Mouse (Mus musculus) gastrocnemius, postnatal 25 days (tissue): ENCODE measurements at regions not wholly inside any gene's neighbourhood (a gene's known extent, or its start where the extent isn't known, plus 50 kb on each side); places are given as distances from the start of the nearest gene placed in this dataset.

Experiments used
- DNase-seq: peaks from one replicate; pipeline ENCODE4 v3.0.0; 2022

DNA sequence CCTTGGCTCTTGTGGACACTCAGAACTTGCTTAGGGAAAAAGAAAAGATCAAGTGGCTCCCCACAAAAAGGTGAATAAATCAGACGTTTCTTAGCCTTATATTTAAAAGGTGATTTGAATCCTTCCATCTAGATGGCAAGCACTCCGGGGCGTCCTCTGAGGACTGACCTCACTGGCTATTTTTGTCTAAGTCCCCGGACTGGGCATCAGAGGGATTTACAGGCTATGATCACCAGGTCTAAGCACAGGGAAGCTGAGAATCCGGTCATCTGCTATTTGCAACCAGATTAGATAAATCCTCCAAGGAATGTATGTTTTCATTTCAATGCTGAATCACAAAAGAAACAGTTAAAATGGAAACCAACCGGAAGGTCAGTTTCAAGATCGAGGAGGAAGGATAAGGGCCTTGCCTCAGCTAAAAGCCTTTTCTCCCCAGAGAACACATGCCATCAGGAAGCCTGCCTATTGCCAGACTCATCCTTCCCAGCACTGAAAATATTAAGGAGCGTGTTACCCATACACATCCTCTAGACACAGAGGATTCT is 342.1 kb downstream of the Lpin1 start:
- peak; percentile 13 for DNase-seq

DNA sequence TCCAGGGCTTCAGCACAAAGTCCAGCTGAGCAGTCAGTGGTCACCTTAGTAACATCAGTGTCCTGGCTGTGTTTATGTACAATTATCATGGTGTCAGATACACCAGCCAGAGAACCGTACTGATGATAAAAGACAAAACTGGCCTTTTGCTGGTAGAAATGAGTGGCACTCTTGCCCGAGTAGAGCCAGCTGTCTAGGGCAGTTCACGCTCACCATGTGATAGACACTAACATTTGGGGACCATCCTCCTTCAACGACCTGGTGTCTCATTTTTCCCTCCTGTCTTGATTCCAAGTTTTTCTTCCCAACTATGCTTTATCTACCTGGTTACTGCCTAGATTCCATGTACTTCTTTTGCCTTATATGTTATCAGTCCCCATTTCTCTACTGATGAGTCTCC is 349.3 kb downstream of the Lpin1 start:
- DNase-seq = no peak

- DNase-seq = no peak
Measured at GRCm38 (mm10) chr12:16260981-16261380, 349.8 kb downstream of the Lpin1 start.

DNA sequence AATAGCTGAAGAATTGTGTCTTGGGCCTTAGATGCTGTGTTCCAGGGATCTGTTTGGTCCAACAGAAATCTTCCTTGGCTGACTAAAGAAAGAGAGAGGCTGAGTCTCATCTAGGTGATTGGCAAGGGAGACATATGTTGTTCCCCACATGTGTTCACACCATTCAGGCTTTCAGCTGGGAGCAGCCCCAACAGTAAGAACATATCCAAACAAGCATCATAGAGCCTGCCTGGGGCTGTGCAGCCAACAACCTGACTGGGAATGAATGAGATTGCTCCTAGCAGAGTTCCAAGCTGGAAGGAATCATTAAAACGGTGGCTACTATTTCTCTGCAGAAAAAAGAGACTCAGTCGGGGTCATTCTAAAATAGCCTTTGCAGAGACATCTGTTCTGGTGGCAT is 350.3 kb downstream of the Lpin1 start:
- DNase-seq = no peak

DNA sequence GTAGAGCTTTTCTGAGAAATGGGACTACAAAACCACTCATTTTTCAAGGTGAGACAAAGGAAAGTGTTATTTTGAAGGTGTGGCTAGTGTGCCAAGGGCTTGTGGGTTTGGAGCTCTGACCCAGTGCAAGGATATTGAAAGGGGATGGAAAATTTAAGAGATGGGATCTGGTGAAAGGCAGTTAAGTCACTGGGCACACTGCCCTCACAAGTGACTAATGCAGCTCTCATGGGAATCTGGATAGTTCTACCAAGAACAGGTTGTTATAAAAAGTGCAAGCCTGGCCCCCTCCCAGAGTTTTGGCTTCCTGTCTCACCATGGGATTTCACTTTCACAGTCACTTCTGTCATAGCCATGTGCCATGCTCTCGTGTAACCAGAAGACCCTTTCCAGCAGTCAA is 360.1 kb downstream of the Lpin1 start:
- DNase-seq = no peak

GRCm38 (mm10) chr12:16250096-16250495 is 360.7 kb downstream of the Lpin1 start:
- DNase-seq = no peak

DNA sequence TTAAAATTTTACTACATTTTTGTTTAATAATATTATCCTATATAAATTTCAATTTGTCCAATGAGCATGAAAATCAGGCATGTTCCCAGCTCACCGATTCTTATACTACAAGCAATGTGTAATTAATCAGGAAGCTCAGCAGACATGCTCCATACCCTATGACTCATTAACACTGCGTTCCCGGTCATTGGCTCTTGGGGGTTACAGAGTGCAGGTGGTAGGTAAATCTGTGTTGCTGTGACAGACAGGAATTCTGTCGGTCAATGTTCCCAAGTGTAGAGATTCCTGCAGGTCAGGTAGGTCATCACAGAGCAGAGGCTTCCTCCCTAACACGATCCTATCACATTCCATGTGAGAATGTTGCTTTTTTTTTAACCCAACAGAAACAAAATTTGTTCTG is 371.0 kb downstream of the Lpin1 start:
- DNase-seq = no peak

- no peak for DNase-seq
Measured at GRCm38 (mm10) chr12:16237498-16237897, 373.3 kb downstream of the Lpin1 start.

GRCm38 (mm10) chr12:16233559-16233958 is 377.2 kb downstream of the Lpin1 start:
- no peak for DNase-seq

DNA sequence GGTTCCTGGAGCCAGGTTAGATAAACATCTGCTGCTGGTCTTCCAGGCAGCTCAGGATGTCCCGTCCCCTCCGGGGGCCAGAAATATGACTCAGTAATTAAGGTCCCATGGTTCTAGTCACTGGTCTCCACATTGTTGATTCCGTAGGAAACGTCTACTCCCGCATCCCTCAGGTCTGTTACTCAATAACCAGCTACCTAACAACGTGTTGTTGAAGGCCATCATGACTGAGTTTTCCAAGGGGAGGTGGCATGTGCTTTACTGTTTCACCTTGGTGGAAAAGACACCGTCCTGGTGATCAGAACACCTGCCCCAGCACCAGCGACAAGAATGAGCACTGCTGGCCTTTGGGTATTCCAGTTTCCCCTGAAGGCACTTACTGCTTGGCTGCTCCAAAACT is 377.9 kb downstream of the Lpin1 start:
- DNase-seq = no peak

- DNase-seq = no peak
Measured at GRCm38 (mm10) chr12:16232051-16232450, 378.7 kb downstream of the Lpin1 start.

- no peak for DNase-seq
Measured at GRCm38 (mm10) chr12:16231093-16231492, 379.7 kb downstream of the Lpin1 start.

GRCm38 (mm10) chr12:16225428-16225827 is 385.3 kb downstream of the Lpin1 start:
- no peak for DNase-seq

- DNase-seq = no peak
Measured at GRCm38 (mm10) chr12:16222836-16223450, 387.8 kb downstream of the Lpin1 start.

DNA sequence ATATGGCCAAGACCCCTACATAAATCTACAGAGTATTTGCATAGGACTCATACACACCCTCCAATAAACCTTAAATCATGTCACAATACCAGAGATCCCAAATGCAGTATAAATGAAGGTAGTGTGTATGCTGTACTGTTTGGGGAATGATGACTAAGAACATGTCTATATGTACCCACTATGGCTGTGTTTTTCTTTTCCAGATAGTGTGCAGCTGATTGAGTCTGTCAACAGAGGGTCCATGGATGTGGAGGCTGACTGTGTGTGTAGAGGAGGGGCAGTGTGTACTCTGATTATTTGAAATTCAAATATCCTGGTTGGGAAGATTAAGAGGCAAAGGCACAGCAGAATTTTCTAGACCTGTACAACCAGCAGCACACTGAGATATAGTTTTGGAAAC is 388.6 kb downstream of the Lpin1 start:
- no peak for DNase-seq

- no peak for DNase-seq
Measured at GRCm38 (mm10) chr12:16221142-16221541, 389.6 kb downstream of the Lpin1 start.

- no peak for DNase-seq
Measured at GRCm38 (mm10) chr12:16220561-16220960, 390.2 kb downstream of the Lpin1 start.

- peak; percentile 22 for DNase-seq
Measured at GRCm38 (mm10) chr12:16218906-16219305, 391.9 kb downstream of the Lpin1 start.

GRCm38 (mm10) chr12:16210553-16210952 is 393.8 kb upstream of the Trib2 start:
- no peak for DNase-seq

- DNase-seq = no peak
Measured at GRCm38 (mm10) chr12:16210111-16210510, 393.4 kb upstream of the Trib2 start.

- no peak for DNase-seq
Measured at GRCm38 (mm10) chr12:16204941-16205340, 388.2 kb upstream of the Trib2 start.

- no peak for DNase-seq
Measured at GRCm38 (mm10) chr12:16196917-16197316, 380.2 kb upstream of the Trib2 start.

DNA sequence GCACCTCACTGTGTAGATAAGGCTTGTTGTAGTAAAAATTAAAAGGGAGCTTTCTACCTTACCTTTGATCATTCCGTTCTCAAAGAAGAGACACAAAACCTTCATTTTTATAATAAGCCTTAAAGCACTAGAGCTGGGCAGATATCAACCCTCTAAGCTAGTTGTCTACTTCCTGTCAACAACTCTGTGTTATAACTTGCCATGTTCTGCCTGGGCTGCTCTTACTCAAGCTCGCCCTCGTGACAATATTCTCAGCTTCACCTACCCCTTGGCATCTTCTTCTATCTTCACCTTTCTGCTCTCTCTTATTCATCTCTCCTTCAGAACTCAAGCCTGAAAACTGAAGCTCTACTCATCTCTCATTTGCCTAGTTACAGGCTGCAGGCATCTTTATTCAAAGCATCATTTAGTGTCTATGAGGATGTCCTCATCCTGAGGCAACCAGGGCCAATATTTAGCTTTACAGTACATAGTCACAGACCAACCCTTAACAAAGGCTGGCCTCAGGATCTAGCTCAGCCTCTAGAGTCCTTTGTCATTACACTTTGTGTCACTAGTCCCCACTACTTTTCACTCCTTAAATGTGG is 375.2 kb upstream of the Trib2 start:
- DNase-seq = no peak

DNA sequence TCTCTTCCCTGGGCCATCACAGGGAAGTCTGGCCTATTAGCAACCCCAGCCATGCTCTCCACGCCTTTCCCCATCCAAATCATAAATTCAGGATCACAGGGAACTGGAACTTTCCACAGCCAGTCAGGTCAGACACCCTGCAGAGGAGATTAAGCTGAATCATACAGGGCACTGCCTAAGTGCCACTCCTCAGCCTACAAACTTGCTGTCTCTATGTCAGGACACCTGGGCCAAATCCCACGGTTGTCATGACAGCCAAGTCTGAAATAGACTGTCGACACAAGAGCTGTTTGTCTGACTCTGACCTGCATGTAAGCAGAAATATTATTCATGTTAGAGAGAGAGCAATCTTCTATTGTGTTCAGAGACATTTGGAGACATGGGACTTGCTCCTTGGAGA is 374.0 kb upstream of the Trib2 start:
- no peak for DNase-seq
